Mouse (Mus musculus): ENCODE measurements around the gene Clptm1. TPM values are rescaled to one million over a fixed set of nuclear protein-coding genes. Genes with fewer than 3 reads are reported as not detected.
A peak's percentile ranks its signal among the peaks of the same experiment; 100 is the strongest.

Clptm1 gene
- 103 and 106 TPM in 2 replicates for polyA plus RNA-seq (2016; fragmentation: Nextera tagmentation; extraction: Ambion mirVana)

DNA sequence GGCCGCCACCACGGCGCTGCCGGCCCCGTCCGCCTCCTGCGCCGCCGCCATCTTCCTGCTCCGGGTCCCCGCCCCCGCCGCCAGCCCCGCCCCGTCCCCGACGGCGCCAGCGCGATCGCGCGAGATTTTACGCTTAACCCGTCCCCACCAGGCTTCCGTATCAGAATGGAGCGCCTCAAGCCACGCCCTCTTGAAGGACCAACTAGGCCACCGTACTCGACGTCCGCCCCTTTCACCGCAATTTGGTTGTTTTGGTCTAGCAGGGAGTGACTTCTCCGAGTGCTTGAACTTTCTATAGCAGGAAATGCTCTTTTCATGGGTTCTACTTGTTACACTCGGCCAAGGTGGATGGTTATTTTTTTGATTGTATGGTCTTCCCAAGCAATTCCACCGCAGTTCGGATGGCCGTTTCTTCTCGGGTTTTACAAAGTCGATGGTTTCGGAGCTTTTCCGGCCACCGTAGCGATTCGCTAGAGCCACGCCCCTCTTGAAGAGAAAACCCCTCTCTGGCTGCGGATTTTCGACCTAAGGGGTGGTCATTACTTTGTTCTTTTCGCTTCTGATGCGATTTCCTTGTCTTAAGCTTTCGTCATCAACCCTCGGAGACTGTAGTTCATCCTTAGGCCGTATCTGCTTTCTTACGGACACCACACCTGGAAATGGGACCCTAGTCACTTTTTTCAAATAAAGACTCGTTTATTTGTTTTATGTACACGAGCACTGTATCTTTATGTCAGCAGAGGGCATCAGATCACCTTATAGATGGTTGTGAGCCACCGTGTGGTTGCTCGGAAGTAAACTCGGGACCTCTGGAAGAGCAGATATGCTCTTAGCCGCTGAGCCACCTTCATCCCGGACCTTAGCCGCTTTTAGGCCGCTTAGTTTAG lies at the start of gene Clptm1:
Gene Clptm1, minus strand, starts transcription at position 79 of the 887 bp plus-strand sequence.
- Histone ChIP-seq H3K36me3 (peaks cover 7% of the 10 kb centered on the region; the same call in 1 of the 2 replicates), H3K27me3 (0 out of 2 replicates have a peak, but pooled peaks cover 3% of the 10 kb centered on the region), H3K4me1 (peaks cover 25% of the 10 kb centered on the region), H3K4me2 (replicated peaks) (peak within 1 kb of the TSS; percentile 86), H3K9me3 (no peaks in the 10 kb centered on the region), H3K9ac (replicated peaks) (peak within 1 kb of the TSS; percentile 99), H3K4me3 (peak within 1 kb of the TSS; percentile 100), H3K27ac (replicated peaks) (peak within 1 kb of the TSS; percentile 93)
- peak; percentile 88 for ATAC-seq (ENCODE audit: low FRiP score, low read depth)
- under 1% methylated on average over 62 of the region's 63 CpGs for WGBS

DNA sequence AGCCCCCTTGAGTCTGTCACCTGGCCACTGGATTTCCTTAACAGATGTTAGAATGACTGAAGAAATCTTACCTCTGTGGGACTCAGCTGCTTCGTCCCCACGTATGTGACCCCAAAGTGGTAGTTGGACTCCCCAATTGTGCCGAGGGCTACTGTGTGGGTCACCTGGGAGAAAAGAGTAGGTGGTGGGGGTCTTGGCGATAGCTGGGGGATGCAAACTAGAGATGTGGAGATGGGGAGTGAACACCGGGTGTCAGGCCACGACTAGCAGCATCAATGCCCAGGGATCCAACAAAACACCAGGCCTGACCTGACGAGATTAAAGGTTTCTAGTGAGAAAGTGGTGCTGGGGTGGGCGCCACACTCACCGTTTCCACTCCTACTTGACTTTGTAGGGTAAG lies 48.8 kb upstream of the Clptm1 start:
- no peak overlapping the region for H3K27ac ChIP-seq (replicated peaks)
- no peaks in the 10 kb centered on the region for H3K9me3 ChIP-seq
- no peak for ATAC-seq (ENCODE audit: low FRiP score, low read depth)
- WGBS: 88% methylated on average over 9 of the region's 9 CpGs
- no peak overlapping the region for H3K4me2 ChIP-seq (replicated peaks)
- H3K4me1 ChIP-seq: peaks cover 25% of the 10 kb centered on the region
- 0 out of 2 replicates have a peak overlapping the region, but pooled peaks have one; percentile 6 for H3K4me3 ChIP-seq
- 0 out of 2 replicates have a peak overlapping the region, but pooled peaks have one; percentile 2 for H3K9ac ChIP-seq (replicated peaks)
- H3K36me3 ChIP-seq: peaks cover 57% of the 10 kb centered on the region
- H3K27me3 ChIP-seq: no peaks in the 10 kb centered on the region

DNA sequence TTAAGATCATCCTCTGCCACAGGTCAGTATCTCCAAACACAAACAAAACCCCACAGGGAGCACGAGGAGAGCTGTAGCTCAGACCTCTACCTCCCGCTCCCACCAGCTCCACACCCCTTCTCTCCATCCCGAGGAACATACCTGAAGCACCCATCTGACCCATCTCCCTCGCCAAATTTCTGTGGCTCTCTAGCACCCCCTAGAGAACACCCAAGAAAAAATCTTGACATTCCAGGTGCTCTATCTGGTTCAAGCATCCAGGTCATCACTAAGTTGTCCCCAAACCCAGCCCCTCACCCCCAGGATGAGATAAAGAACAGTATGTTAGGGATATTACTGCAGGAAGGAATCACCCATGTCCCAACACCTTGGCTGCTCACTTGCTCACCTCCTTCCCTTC lies 48.4 kb upstream of the Clptm1 start:
- Histone ChIP-seq H3K4me3 (no peak overlapping the region), H3K9me3 (no peaks in the 10 kb centered on the region), H3K9ac (replicated peaks) (0 out of 2 replicates have a peak overlapping the region, but pooled peaks have one; percentile 2), H3K4me1 (peaks cover 25% of the 10 kb centered on the region), H3K27ac (replicated peaks) (no peak overlapping the region), H3K36me3 (peaks cover 59% of the 10 kb centered on the region), H3K27me3 (no peaks in the 10 kb centered on the region), H3K4me2 (replicated peaks) (no peak overlapping the region)
- no peak for ATAC-seq (ENCODE audit: low FRiP score, low read depth)
- WGBS: 57% methylated on average over 4 of the region's 4 CpGs

GRCm38 (mm10) chr7:19712414-19712813 lies 47.6 kb upstream of the Clptm1 start:
- Histone ChIP-seq H3K4me1 (peaks cover 25% of the 10 kb centered on the region), H3K4me2 (replicated peaks) (no peak overlapping the region), H3K9me3 (no peaks in the 10 kb centered on the region), H3K27me3 (no peaks in the 10 kb centered on the region), H3K9ac (replicated peaks) (no peak overlapping the region), H3K4me3 (no peak overlapping the region), H3K27ac (replicated peaks) (no peak overlapping the region), H3K36me3 (peaks cover 64% of the 10 kb centered on the region)
- ATAC-seq (ENCODE audit: low FRiP score, low read depth): no peak
- 76% methylated on average over 4 of the region's 4 CpGs for WGBS

GRCm38 (mm10) chr7:19710650-19711049 lies 45.8 kb upstream of the Clptm1 start:
- Histone ChIP-seq H3K27ac (replicated peaks) (no peak overlapping the region), H3K4me3 (no peak overlapping the region), H3K9ac (replicated peaks) (no peak overlapping the region), H3K9me3 (no peaks in the 10 kb centered on the region), H3K4me1 (peaks cover 16% of the 10 kb centered on the region), H3K4me2 (replicated peaks) (no peak overlapping the region), H3K36me3 (peaks cover 71% of the 10 kb centered on the region), H3K27me3 (no peaks in the 10 kb centered on the region)
- ATAC-seq (ENCODE audit: low FRiP score, low read depth): no peak
- 93% methylated on average over 10 of the region's 10 CpGs for WGBS

- H3K27me3 ChIP-seq: no peaks in the 10 kb centered on the region
- H3K9me3 ChIP-seq: no peaks in the 10 kb centered on the region
- 92% methylated on average over 7 of the region's 7 CpGs for WGBS
- H3K4me3 ChIP-seq: no peak overlapping the region
- peaks cover 3% of the 10 kb centered on the region; the same call in 1 of the 2 replicates for H3K4me1 ChIP-seq
- H3K27ac ChIP-seq (replicated peaks): no peak overlapping the region
- H3K9ac ChIP-seq (replicated peaks): no peak overlapping the region
- ATAC-seq (ENCODE audit: low FRiP score, low read depth): no peak
- H3K4me2 ChIP-seq (replicated peaks): no peak overlapping the region
- H3K36me3 ChIP-seq: peaks cover 66% of the 10 kb centered on the region
Measured at GRCm38 (mm10) chr7:19705271-19705670, 40.4 kb upstream of the Clptm1 start.

GRCm38 (mm10) chr7:19704475-19704874 lies 39.6 kb upstream of the Clptm1 start:
- 94% methylated on average over 4 of the region's 4 CpGs for WGBS
- Histone ChIP-seq H3K27ac (replicated peaks) (no peak overlapping the region), H3K9me3 (no peaks in the 10 kb centered on the region), H3K4me2 (replicated peaks) (no peak overlapping the region), H3K27me3 (no peaks in the 10 kb centered on the region), H3K9ac (replicated peaks) (no peak overlapping the region), H3K4me3 (no peak overlapping the region), H3K4me1 (peaks cover 5% of the 10 kb centered on the region; the same call in 1 of the 2 replicates), H3K36me3 (peaks cover 59% of the 10 kb centered on the region)
- ATAC-seq (ENCODE audit: low FRiP score, low read depth): no peak

GRCm38 (mm10) chr7:19702859-19703555 lies 38.2 kb upstream of the Clptm1 start:
- H3K36me3 ChIP-seq: peaks cover 46% of the 10 kb centered on the region

GRCm38 (mm10) chr7:19701069-19701761 lies 36.4 kb upstream of the Clptm1 start:
- H3K4me3 ChIP-seq: no peak overlapping the region
- H3K4me2 ChIP-seq (replicated peaks): 0 out of 2 replicates have a peak overlapping the region, but pooled peaks have one; percentile 1
- no peak for ATAC-seq (ENCODE audit: low FRiP score, low read depth)
- WGBS: 27% methylated on average over 22 of the region's 22 CpGs
- H3K9ac ChIP-seq (replicated peaks): no peak overlapping the region
- peak overlapping the region; percentile 42; the same call in 1 of the 2 replicates for H3K27ac ChIP-seq (replicated peaks)
- peaks cover 36% of the 10 kb centered on the region for H3K36me3 ChIP-seq
- no peaks in the 10 kb centered on the region for H3K9me3 ChIP-seq
- H3K4me1 ChIP-seq: peaks cover 20% of the 10 kb centered on the region
- H3K27me3 ChIP-seq: no peaks in the 10 kb centered on the region

More at GRCm38 (mm10) chr7:19702859-19703555, 38.2 kb upstream of the Clptm1 start:
- Histone ChIP-seq H3K9me3 (no peaks in the 10 kb centered on the region), H3K4me2 (replicated peaks) (no peak overlapping the region), H3K9ac (replicated peaks) (no peak overlapping the region), H3K4me3 (no peak overlapping the region), H3K27me3 (no peaks in the 10 kb centered on the region), H3K4me1 (peaks cover 19% of the 10 kb centered on the region), H3K27ac (replicated peaks) (no peak overlapping the region)
- no peak for ATAC-seq (ENCODE audit: low FRiP score, low read depth)
- 91% methylated on average over 16 of the region's 16 CpGs for WGBS

DNA sequence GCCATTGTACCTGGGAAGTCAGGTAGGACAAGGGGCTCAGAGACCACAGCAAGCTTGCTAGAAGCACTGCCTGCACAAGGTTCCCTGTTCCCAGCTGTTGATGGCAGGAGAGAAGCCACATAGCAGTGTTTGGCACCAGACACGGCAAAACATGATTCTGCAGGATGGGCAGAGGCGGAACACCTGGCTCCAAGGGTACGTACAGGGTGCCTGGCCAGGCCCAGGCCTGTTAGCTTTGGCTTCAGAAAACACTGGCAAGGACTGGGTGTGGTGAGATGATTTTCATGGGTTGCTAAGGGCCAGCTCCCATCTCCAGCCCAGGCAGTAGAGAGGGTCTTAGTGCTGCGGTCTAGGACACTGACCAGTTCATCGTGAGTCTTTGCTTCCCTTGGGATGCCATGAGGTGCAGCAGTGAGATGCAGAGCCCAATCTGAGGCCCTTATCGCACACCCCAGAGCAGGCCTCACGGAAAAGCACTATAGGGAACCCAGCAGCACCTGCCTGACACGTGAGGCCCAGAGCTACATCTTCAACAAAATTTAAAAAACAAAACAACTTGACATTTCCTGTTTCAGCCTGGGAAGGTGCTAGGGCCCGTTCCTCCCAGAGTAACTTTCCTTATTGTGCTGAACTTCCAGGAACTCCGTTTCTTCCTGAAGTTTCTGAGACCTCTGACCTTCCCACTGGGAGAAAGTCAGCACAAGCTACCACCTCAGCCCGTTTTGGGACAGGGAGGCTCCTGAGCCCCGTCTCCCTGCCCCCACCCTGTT lies 35.7 kb upstream of the Clptm1 start:
- WGBS: 62% methylated on average over 12 of the region's 12 CpGs
- H3K27me3 ChIP-seq: no peaks in the 10 kb centered on the region
- ATAC-seq (ENCODE audit: low FRiP score, low read depth): no peak
- peaks cover 36% of the 10 kb centered on the region for H3K36me3 ChIP-seq
- peaks cover 20% of the 10 kb centered on the region for H3K4me1 ChIP-seq
- H3K27ac ChIP-seq (replicated peaks): no peak overlapping the region
- H3K4me3 ChIP-seq: no peak overlapping the region
- 0 out of 2 replicates have a peak overlapping the region, but pooled peaks have one; percentile 1 for H3K4me2 ChIP-seq (replicated peaks)
- no peak overlapping the region for H3K9ac ChIP-seq (replicated peaks)
- no peaks in the 10 kb centered on the region for H3K9me3 ChIP-seq

DNA sequence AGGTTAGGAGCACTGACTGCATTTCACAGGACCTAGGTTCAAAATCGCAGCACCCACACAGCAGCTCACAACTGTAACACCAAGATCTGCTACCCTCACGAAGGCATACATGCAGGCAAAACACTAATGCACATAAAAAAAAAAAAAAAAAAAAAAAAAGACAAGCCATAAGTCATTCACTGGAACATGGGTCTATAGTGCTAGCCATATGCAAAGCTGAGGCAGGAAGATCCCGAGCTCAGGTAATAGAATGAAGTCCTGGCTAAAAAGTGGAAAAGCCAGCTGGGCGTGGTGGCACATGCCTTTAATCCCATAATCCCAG lies 35.0 kb upstream of the Clptm1 start:
- H3K27ac ChIP-seq (replicated peaks): no peak overlapping the region
- H3K4me1 ChIP-seq: peaks cover 20% of the 10 kb centered on the region

More for the DNA sequence above, 35.0 kb upstream of the Clptm1 start:
- no peak overlapping the region for H3K4me2 ChIP-seq (replicated peaks)
- no peaks in the 10 kb centered on the region for H3K27me3 ChIP-seq
- H3K9ac ChIP-seq (replicated peaks): no peak overlapping the region
- H3K36me3 ChIP-seq: peaks cover 31% of the 10 kb centered on the region
- no peaks in the 10 kb centered on the region for H3K9me3 ChIP-seq
- 82% methylated on average over 4 of the region's 4 CpGs for WGBS
- no peak for ATAC-seq (ENCODE audit: low FRiP score, low read depth)
- no peak overlapping the region for H3K4me3 ChIP-seq
